Mouse (Mus musculus): ENCODE measurements around the gene Fgl2.

DNA sequence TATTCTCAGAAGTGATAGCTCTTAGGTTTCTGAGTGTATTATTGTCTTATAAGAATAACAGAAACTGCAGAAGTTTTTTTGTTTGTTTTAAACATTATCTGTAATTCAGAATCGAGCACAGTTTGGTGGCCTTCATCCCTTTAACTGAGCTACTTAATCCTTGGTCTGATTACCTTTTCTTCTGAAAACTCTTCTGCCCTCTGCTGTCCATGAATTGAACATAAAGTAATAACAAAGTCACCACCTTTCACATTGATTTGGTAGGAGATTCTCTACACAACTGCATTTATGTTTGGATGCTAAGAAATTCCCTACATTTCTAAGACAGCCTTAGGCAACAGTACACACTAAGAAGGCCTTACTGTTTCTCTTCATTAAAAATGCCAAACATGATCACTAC is 48.2 kb downstream of the Fgl2 start:
- TF ChIP-seq CTCF (conservative IDR thresholded peaks at IDR 0.05; ENCODE audit: insufficient read depth, insufficient read length, low read depth, low read length) (no peak), POLR2A (IDR thresholded peaks at IDR 0.05; ENCODE audit: low read depth, low read length) (no peak)
